Mouse (Mus musculus) liver, embryonic 14.5 days (tissue): ENCODE measurements around the gene Slc36a2. TPM values are rescaled to one million over a fixed set of nuclear protein-coding genes. Genes with fewer than 3 reads are reported as not detected.
"Not testable (repeated sequence)": the region's sequence is repeated elsewhere in the genome, so short reads cannot be mapped to it uniquely, and the experiment has no call there.

Experiments
- ATAC-seq: fragments of 200-750 bp; cut with Nextera tagmentation; 2 replicates; pipeline ENCODE4 v1.8.0; 2017; ENCODE audit warnings: moderate number of reproducible peaks, mild to moderate bottlenecking, moderate library complexity; ENCODE audit not compliant: insufficient read depth
- DNase-seq, 3 experiments: peaks; one replicate each; pipeline ENCODE4 v3.0.0-alpha.2; 2012 to 2013; ENCODE audit warnings: low read depth in 3 of 3, low spot score in 3 of 3
- H3K27ac ChIP-seq: fragments of 300-500 bp; sonication (generic); 2 replicates; pipeline ENCODE4 v1.5.1; 2014; ENCODE audit warnings: moderate library complexity, mild to moderate bottlenecking, control low read depth, inconsistent platforms
- H3K27me3 ChIP-seq: fragments of 300-500 bp; sonication (generic); 2 replicates; pipeline ENCODE4 v1.6.1; 2014; ENCODE audit warnings: mild to moderate bottlenecking, low read length, moderate library complexity; ENCODE audit not compliant: control insufficient read depth, insufficient read depth
- H3K36me3 ChIP-seq: fragments of 300-500 bp; sonication (generic); replicated peaks from 2 replicates; pipeline ENCODE4 v1.6.1; 2014; ENCODE audit warnings: low read depth; ENCODE audit not compliant: control insufficient read depth, insufficient read depth
- H3K4me1 ChIP-seq, 2 experiments: fragments of 200-500 bp in 1 of 2; fragments of 300-500 bp in 1 of 2; sonication (generic) in 1 of 2; replicated peaks; 2 replicates each; pipeline ENCODE4 v1.6.1; 2012 to 2014; ENCODE audit warnings: antibody characterized with exemption in 1 of 2, inconsistent platforms in 1 of 2, low read length in 1 of 2; ENCODE audit not compliant: control insufficient read depth in 2 of 2, insufficient read depth in 2 of 2
- H3K4me2 ChIP-seq: fragments of 300-500 bp; sonication (generic); 2 replicates; pipeline ENCODE4 v1.6.1; 2014; ENCODE audit warnings: low read depth, mild to moderate bottlenecking, control low read depth, moderate library complexity
- H3K4me3 ChIP-seq, 2 experiments: fragments of 200-500 bp in 1 of 2; fragments of 300-500 bp in 1 of 2; sonication (generic) in 1 of 2; 2 replicates each; pipeline ENCODE4 v1.5.1; 2012 to 2014; ENCODE audit warnings: low read depth in 2 of 2, low read length in 2 of 2, mild to moderate bottlenecking in 2 of 2, control low read depth in 1 of 2, inconsistent platforms in 1 of 2, moderate library complexity in 1 of 2; ENCODE audit not compliant: insufficient read depth in 1 of 2
- H3K9ac ChIP-seq: fragments of 300-500 bp; sonication (generic); replicated peaks from 2 replicates; pipeline ENCODE4 v1.6.1; 2014; ENCODE audit warnings: mild to moderate bottlenecking, control low read depth, moderate library complexity
- H3K9me3 ChIP-seq: fragments of 300-500 bp; sonication (generic); 2 replicates; pipeline ENCODE4 v1.6.1; 2016; ENCODE audit warnings: low read length, mixed read lengths; ENCODE audit not compliant: control insufficient read depth
- CTCF ChIP-seq: IDR thresholded peaks from 2 replicates; pipeline ENCODE4 v1.5.1; 2016; ENCODE audit warnings: antibody characterized with exemption, low read depth, control low read depth
- EP300 ChIP-seq: IDR thresholded peaks from 2 replicates; pipeline ENCODE4 v1.6.1; 2016; ENCODE audit warnings: antibody characterized with exemption, low read depth
- WGBS: fragments of 180-500 bp; shearing (Covaris S2); extraction: QIAGEN DNeasy Blood & Tissue Kit; methylation state at CpG from one replicate; pipeline ENCODE4 v1.1.7; 2014; ENCODE audit not compliant: insufficient replicate concordance; 5-methylcytosine and 5-hydroxymethylcytosine counted together
- polyA plus RNA-seq, 2 experiments: library from polyadenylated mRNA; depleted of rRNA in 1 of 2; stranded (reverse) in 1 of 2; unstranded in 1 of 2; fragments of >200 nt; fragmentation: Nextera tagmentation in 1 of 2; extraction: Ambion mirVana in 1 of 2; gene quantifications; 2 replicates each; pipeline versions ENCODE4 v1.2.1 to v1.2.3; 2012 to 2014

The Slc36a2 gene
- polyA plus RNA-seq, 2 experiments, result 13.8 to 14.1 TPM

- Histone ChIP-seq H3K36me3 (no peaks in the 10 kb centered on the region), H3K4me3 (no peak overlapping the region), H3K9ac (no peak overlapping the region), H3K4me2 (no peak overlapping the region), H3K27ac (no peak overlapping the region), H3K27me3 (no peaks in the 10 kb centered on the region), H3K4me1 (peaks cover 0 to 9% of the 10 kb centered on the region in 2 experiments; a peak in 2 of 4 replicates), H3K9me3 (no peaks in the 10 kb centered on the region)
- WGBS, result 58% methylated on average over 3 of the region's 3 CpGs
- DNase-seq (no peak), ATAC-seq (no peak)
- TF ChIP-seq EP300 (no peak), CTCF (no peak)
Measured at GRCm38 (mm10) chr11:55116004-55116403, 68.9 kb downstream of the Slc36a2 start.

- no peak overlapping the region for H3K27ac ChIP-seq
- 60% methylated on average over 2 of the region's 2 CpGs for WGBS
- ATAC-seq, result no peak
Measured at GRCm38 (mm10) chr11:55114291-55114690, 70.6 kb downstream of the Slc36a2 start.

GRCm38 (mm10) chr11:55113861-55114250 lies 71.0 kb downstream of the Slc36a2 start:
- H3K27me3 ChIP-seq, H3K4me1 ChIP-seq, H3K4me2 ChIP-seq, H3K4me3 ChIP-seq, H3K27ac ChIP-seq, H3K9ac ChIP-seq, H3K9me3 ChIP-seq, DNase-seq, H3K36me3 ChIP-seq: not testable (repeated sequence)
- WGBS, result 15% methylated on average over 3 of the region's 4 CpGs
- peak; percentile 15; the same call in 1 of the 2 replicates for ATAC-seq

More at GRCm38 (mm10) chr11:55114291-55114690, 70.6 kb downstream of the Slc36a2 start:
- Histone ChIP-seq H3K9ac (no peak overlapping the region), H3K27me3 (no peaks in the 10 kb centered on the region), H3K36me3 (no peaks in the 10 kb centered on the region), H3K9me3 (no peaks in the 10 kb centered on the region), H3K4me1 (peaks cover 0 to 6% of the 10 kb centered on the region in 2 experiments; a peak in 2 of 4 replicates), H3K4me3 (no peak overlapping the region), H3K4me2 (no peak overlapping the region)
- TF ChIP-seq CTCF (no peak), EP300 (no peak)
- DNase-seq, result no peak

GRCm38 (mm10) chr11:55113209-55113860 lies 71.5 kb downstream of the Slc36a2 start:
- Histone ChIP-seq H3K4me3 (no peak overlapping the region), H3K27ac (no peak overlapping the region), H3K9ac (no peak overlapping the region), H3K4me1 (peaks cover 0 to 6% of the 10 kb centered on the region in 2 experiments; a peak in 2 of 4 replicates), H3K9me3 (no peaks in the 10 kb centered on the region), H3K27me3 (no peaks in the 10 kb centered on the region), H3K4me2 (no peak overlapping the region), H3K36me3 (no peaks in the 10 kb centered on the region)
- 26% methylated on average over 7 of the region's 7 CpGs for WGBS
- no peak for TF ChIP-seq CTCF
- no peak for TF ChIP-seq EP300
- peak in 1 of 3 experiments; percentile 41 for DNase-seq
- peak; percentile 47; the same call in 1 of the 2 replicates for ATAC-seq

GRCm38 (mm10) chr11:55110566-55111169 lies 74.2 kb downstream of the Slc36a2 start:
- H3K36me3 ChIP-seq, result no peaks in the 10 kb centered on the region
- no peak overlapping the region for H3K4me3 ChIP-seq
- no peak overlapping the region for H3K4me2 ChIP-seq
- no peaks in the 10 kb centered on the region for H3K9me3 ChIP-seq
- no peak for DNase-seq
- ATAC-seq, result no peak
- no peak overlapping the region for H3K27ac ChIP-seq
- H3K9ac ChIP-seq, result no peak overlapping the region
- TF ChIP-seq EP300, result no peak
- no peak for TF ChIP-seq CTCF
- H3K4me1 ChIP-seq, result peaks cover 0 to 9% of the 10 kb centered on the region in 2 experiments; a peak in 2 of 4 replicates
- 52% methylated on average over 7 of the region's 7 CpGs for WGBS
- no peaks in the 10 kb centered on the region for H3K27me3 ChIP-seq
